Mouse (Mus musculus) frontal cortex, postnatal 36 days (tissue): ENCODE data around the gene Sox18.

Experiments used
- DNase-seq, 2 experiments: peaks; one replicate each; pipeline ENCODE4 v3.0.0; 2022; ENCODE audit warnings: low spot score in 2 of 2

The Sox18 gene

DNA sequence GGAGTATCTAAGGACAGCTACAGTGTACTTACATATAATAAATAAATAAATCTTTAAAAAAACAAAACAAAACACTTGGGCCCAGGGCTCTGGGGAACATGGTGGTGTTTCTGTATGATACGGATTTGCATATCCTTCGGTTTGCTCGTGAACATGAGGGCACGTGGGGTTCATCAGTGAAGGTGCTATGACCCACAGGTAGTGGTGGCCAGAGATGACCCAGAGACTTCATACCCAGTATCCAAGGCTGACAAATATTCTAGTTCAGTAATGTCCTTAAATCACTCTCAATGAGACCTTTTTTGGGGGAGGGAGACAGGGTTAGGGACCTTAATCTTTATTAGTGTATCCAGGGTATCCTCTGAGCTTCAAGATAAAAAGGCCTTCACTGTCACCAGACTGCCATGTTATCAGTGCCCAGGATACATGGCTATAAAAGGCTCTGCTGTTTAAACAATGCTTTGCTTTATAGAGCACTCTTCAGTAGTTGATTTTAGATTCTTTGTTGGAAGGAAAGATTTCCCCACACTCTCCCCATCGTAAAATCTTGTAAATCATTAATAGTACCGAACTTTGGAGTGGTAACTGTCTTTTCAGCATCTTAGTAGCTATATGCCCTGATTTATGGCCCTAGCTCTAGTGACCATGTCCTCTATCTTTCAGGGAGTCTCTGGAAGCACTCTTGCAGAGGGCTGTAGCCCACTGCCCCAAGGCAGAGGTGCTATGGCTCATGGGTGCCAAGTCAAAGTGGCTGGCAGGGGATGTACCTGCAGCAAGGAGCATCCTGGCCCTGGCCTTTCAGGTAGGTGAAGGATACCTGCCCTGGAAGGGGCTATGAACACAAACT is 24.6 kb downstream of the Sox18 start:
- DNase-seq = no peak

DNA sequence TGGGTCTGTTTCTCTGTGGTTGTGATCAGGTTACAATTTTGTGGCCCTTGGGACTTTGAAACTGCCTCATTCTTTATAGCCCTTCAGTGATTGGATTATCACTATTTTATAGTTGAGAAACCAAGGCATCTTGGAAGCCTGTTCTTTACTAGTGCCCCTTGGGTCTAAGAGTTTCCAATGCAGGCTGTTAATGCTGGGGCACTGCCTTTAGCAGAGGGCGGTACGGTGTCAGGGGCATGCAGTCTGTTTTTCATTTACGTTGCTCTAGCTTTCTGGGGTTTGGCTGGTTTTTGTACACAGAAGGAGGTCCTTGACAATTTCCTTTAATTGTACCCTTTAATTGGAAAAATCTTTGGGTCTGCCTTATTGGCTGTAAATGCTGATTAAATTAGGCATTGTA is 25.8 kb downstream of the Sox18 start:
- DNase-seq = no peak

GRCm38 (mm10) chr2:181644361-181644760 is 27.1 kb downstream of the Sox18 start:
- DNase-seq = no peak

- no peak for DNase-seq
Measured at GRCm38 (mm10) chr2:181635865-181636264, 35.6 kb downstream of the Sox18 start.

DNA sequence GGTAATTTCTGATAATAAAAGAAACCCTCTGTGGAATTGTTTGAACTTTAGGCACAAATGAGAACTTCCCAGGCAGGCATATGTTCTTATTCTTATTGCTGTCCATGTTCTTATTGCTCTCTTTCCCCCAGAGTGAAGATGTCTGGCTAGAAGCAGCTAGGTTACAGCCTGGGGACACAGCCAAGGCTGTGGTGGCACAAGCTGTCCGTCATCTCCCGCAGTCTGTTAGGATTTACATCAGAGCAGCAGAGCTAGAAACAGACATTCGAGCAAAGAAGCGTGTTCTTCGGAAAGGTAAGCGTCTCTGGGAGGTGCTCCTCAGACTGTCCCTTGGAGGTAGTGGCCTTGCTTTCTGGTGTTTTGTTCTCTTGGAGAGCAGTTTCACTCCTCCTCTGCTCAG is 38.8 kb downstream of the Sox18 start:
- DNase-seq = no peak

DNA sequence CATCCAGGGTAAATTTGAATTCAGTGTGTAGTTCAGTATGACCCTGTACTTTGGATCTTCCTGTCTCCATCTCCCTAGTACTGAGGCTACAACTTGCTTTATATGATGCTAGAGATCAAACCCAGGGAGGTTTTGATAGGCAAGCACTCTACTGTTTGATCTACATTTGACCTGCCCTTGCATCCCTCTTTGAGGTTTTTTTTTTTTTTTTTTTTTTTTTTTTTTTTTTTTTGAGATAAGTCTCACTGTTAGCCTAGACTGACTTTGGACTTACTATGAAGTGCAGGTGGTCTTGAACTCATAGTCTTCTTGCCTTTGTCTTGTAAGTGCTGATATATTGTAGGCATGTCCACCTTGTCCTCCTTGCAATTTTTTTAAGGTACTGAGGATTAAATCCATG is 43.0 kb downstream of the Sox18 start:
- DNase-seq = no peak

GRCm38 (mm10) chr2:181623401-181623800 is 48.0 kb downstream of the Sox18 start:
- no peak for DNase-seq
